Mouse (Mus musculus): ENCODE results near the gene Hist2h2aa2.
"Not testable (repeated sequence)": the region's sequence is repeated elsewhere in the genome, so short reads cannot be mapped to it uniquely, and the experiment has no call there.

Gene Hist2h2aa2

GRCm38 (mm10) chr3:96199731-96200130, 40.3 kb downstream of the Hist2h2aa2 start:
- no peak for DNase-seq (ENCODE audit: extremely low spot score, low read depth, low spot score)

- DNase-seq (ENCODE audit: extremely low spot score, low read depth, low spot score), result not testable (repeated sequence)
Measured at GRCm38 (mm10) chr3:96198601-96199251, 41.4 kb downstream of the Hist2h2aa2 start.

GRCm38 (mm10) chr3:96198181-96198580, 41.9 kb downstream of the Hist2h2aa2 start:
- no peak for DNase-seq (ENCODE audit: extremely low spot score, low read depth, low spot score)

GRCm38 (mm10) chr3:96197129-96197749, 42.8 kb downstream of the Hist2h2aa2 start:
- DNase-seq (ENCODE audit: extremely low spot score, low read depth, low spot score), result peak; percentile 79

- DNase-seq (ENCODE audit: extremely low spot score, low read depth, low spot score), result no peak
Measured at GRCm38 (mm10) chr3:96196437-96197128, 43.5 kb downstream of the Hist2h2aa2 start.

- no peak for DNase-seq (ENCODE audit: extremely low spot score, low read depth, low spot score)
Measured at GRCm38 (mm10) chr3:96195616-96196313, 44.3 kb downstream of the Hist2h2aa2 start.

GRCm38 (mm10) chr3:96194966-96195365, 45.1 kb downstream of the Hist2h2aa2 start:
- DNase-seq (ENCODE audit: extremely low spot score, low read depth, low spot score), result no peak

GRCm38 (mm10) chr3:96192977-96193376, 47.1 kb downstream of the Hist2h2aa2 start:
- DNase-seq (ENCODE audit: extremely low spot score, low read depth, low spot score), result no peak
